Mouse (Mus musculus) ES-Bruce4 (cell line): ENCODE measurements around the gene Tm6sf2.
A peak's percentile ranks its signal among the peaks of the same experiment; 100 is the strongest.

Experiments used
- CTCF ChIP-seq: IDR thresholded peaks from one replicate; pipeline ENCODE4 v1.8.1; 2011; ENCODE audit warnings: low read depth, low read length
- EP300 ChIP-seq: IDR thresholded peaks from 2 replicates; pipeline ENCODE4 v1.6.1; 2011; ENCODE audit warnings: low read depth, low read length; ENCODE audit not compliant: insufficient read depth
- POLR2A ChIP-seq: IDR thresholded peaks from one replicate; pipeline ENCODE4 v1.8.1; 2011; ENCODE audit warnings: low read length; ENCODE audit not compliant: insufficient read depth

DNA sequence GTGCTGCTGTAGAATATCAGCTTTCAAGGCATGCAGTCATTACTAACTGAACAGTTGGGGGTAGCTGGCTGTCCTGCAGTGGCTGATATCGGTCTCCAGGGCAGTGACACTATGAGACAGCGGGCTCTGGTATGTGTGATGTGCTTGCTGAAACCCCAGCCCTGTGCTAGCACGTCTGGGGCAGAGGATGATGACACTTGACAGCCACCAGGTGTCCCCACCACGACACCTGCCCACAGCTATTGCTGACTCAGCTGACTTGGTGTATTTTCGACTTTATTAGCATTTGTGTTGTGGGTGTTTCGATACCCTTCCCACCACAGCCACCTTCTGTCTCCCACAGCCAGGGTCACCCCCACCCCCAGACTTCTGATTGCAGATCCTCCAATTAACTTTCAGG lies 31.8 kb downstream of the Tm6sf2 start:
- TF ChIP-seq POLR2A (no peak), CTCF (peak; percentile 95), EP300 (peak; percentile 63; the same call in 1 of the 2 replicates)
